Mouse (Mus musculus) spleen, postnatal 14 days (tissue): ENCODE results near the gene Psmb7.

Experiments used
- DNase-seq, 2 experiments: peaks; one replicate each; pipeline ENCODE4 v3.0.0; 2021 to 2022; ENCODE audit warnings: low spot score in 2 of 2

Gene Psmb7

DNA sequence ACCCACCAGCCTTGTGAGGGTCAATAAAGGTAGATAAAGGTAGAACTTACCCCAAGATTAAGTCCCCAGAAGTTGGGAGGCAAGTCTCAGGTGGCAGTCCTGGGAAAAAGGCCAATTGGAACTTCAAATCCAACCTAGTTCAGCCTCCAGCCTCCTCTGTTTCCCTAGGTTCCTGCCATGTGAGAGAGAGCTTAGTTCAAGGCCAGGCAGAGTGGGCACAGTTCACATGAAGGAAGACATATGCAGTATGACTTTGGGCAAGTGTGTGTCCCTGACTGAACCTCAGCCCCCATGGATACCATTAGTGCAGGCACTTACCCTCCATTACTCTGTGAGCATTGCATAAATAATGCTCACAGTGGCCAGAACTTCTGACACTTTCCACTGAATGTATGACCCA lies 98.2 kb downstream of the Psmb7 start:
- DNase-seq = no peak

DNA sequence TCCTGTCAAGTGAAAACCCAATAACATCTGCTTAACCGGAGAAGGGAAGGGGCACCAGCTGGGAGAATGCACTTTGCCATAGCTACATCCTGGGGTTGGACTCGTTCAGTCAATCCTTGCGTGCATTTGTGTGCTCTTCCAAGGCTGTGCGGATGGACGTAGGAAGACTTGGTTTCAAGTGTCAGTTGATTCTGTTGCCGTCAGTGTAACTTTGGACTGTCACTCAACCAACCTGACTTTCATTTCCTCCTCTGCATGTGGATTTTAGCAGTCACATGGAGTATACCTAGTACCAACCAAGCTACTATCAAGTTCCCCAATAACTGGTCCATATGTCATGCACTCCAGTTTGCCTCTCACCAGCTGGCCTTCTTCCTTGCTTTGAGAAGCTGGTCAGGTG lies 98.9 kb downstream of the Psmb7 start:
- DNase-seq = no peak

DNA sequence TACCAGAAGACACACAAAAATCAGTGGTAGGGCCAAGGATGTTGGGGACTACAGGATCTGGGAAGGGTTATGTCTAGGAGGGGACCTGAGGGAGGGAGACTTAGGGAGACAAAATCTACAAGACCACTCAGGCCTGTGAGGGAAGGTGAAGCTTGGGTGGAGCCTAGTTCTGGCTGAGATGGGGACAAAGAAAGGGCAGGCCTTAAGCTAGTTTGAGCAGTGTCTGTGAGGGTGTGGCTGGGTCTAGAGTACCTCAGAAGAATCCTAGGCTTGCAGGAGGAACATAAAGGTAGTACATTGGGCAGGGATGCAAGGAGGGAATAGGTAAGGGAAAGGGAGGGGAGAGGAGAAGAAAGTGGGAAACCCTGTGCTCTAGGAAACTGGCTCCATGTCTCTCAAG lies 99.5 kb downstream of the Psmb7 start:
- no peak for DNase-seq

DNA sequence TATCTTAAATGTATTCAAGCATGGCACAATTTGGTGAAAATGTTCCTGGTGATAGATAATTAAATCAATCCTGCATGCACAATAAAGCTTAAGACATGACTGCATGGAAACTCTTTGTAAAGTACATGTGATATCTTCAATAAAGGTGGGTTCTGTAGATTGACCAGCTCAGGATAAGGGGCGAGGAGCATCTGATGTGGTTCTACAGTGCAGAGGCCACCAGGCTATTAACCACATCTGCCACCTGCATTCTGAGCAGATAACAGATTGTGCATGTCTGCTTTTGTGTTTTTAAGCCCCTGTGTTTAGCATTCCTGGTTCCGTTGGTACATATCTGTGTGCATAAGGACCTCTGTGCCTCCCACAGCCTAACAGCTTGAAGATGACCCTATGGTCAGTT lies 100.7 kb downstream of the Psmb7 start:
- no peak for DNase-seq

DNA sequence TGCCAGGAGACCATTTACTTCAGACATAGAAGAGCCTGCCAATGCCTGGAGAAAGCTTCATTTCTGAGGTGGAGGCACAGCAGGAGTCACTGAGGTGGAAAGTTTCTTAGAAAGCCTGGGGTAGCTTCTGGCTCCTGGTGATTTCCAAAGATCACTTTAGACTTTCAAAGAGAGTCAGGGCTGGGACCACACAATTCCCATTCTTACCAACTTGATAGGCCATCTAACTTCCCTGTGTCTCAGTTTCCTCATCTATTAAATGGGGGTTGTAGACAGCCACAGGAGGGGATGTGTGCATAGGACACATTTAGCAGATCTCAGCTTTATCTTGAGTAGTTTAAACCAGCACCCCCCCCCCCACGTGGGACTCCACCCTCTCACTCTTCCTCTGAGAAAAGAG lies 101.5 kb downstream of the Psmb7 start:
- no peak for DNase-seq

DNA sequence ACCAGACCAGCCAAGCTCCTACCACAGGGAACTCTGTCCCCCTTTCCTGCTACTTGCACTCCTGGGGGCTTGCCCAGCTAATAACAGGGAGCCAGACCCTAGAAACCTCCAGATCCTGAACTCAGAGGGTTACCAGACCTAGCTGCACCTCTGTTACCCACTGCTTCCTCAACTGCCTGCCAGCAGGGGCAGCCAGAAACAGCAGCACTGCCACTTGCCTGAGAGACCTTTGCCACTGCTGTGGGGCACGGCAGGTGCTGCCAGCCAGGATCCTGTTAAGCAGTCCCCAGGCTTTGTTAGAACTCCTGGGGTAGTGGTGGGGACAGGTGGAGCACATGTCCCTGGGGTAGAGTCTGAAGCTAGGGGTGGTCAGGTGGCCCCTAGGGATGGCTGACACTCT lies 102.3 kb downstream of the Psmb7 start:
- no peak for DNase-seq

DNA sequence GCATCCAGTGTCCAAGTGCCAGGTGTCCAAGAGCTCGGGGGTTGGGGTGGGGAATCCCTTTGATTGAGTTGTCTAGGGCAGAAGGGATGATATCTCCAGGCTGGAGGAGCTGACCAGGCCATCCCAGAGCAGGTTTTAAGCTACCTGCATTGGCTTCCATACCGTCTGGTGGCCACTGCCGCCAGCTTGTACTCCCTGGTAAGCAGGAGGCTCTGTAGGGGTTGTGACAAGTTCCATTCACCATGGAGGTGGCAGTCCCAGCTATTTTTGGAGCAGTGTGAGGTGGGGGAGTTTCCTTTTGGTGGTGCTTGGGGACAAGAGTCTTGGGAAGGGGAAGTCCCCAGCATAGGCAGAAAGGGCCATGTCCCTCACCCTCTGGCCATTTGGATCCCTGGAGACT lies 102.8 kb downstream of the Psmb7 start:
- no peak for DNase-seq

DNA sequence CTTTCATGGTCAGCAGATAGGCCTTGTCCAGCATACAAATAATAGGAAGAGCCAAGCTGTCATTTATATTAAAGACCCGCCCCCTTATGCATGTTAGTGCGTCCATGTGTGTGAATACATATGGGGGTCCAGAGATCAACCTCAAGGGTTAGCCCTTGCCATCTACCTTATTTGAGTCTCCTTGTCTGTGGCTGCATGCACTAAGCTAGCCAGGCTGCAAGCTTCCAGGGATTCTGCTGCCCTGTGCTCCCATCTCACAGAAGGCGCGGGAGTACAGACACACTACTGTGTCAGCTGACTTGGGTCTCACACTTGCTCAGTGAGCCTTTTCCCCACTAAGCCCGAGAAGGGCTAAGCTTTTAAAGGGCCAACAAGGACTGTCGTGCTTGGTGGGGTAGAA lies 103.2 kb downstream of the Psmb7 start:
- no peak for DNase-seq

DNA sequence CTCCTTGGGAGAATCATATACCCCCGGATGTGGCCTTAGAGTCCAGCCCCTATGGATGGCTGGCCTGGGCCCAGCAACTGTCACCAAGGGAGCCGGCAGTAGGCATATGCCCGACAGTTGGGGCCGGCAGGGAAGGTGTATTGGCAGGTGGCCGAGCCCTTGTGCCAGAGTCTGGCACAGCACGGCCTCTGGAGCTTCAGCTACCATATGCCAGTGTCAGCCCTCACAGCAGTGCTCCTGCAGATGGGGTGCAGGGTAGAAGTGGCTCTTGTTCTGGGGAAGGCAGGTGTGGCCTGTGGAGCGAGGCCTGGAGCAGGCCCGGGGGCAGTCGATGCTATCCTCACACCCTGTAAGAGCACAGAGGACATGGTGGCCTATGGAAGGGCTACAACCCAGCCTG lies 104.2 kb downstream of the Psmb7 start:
- no peak for DNase-seq
